Mouse (Mus musculus) spleen, adult 2 months (tissue): ENCODE measurements around the gene Gm10037. TPM values are rescaled to one million over a fixed set of nuclear protein-coding genes. Genes with fewer than 3 reads are reported as not detected.
A peak's percentile ranks its signal among the peaks of the same experiment; 100 is the strongest.
"Not testable (repeated sequence)": the region's sequence is repeated elsewhere in the genome, so short reads cannot be mapped to it uniquely, and the experiment has no call there.

Experiments
- DNase-seq, 2 experiments: peaks; one replicate each; pipeline versions ENCODE4 v3.0.0 to v3.0.0-alpha.2; 2012 to 2021; ENCODE audit warnings: low spot score in 2 of 2, low read depth in 1 of 2
- H3K27ac ChIP-seq: fragments of 200-500 bp; 2 replicates; pipeline ENCODE4 v1.5.1; 2012; ENCODE audit warnings: low read length, inconsistent platforms; ENCODE audit not compliant: insufficient read depth
- H3K27me3 ChIP-seq: fragments of 200-500 bp; 2 replicates; pipeline ENCODE4 v1.6.1; 2012; ENCODE audit warnings: mild to moderate bottlenecking, moderate library complexity, low read length, inconsistent platforms; ENCODE audit not compliant: control insufficient read depth, insufficient read depth
- H3K36me3 ChIP-seq: fragments of 200-500 bp; 2 replicates; pipeline ENCODE4 v1.6.1; 2012; ENCODE audit warnings: mild to moderate bottlenecking, low read length, inconsistent platforms; ENCODE audit not compliant: control insufficient read depth, insufficient read depth
- H3K4me1 ChIP-seq: fragments of 200-500 bp; 2 replicates; pipeline ENCODE4 v1.6.1; 2011; ENCODE audit warnings: inconsistent platforms; ENCODE audit not compliant: control insufficient read depth, insufficient read depth, insufficient read length
- H3K4me3 ChIP-seq: fragments of 200-500 bp; 2 replicates; pipeline ENCODE4 v1.5.1; 2011; ENCODE audit warnings: mild to moderate bottlenecking, inconsistent platforms; ENCODE audit not compliant: insufficient read depth, insufficient read length; ENCODE audit errors: extremely low read depth
- CTCF ChIP-seq: fragments of 200-500 bp; IDR thresholded peaks from 2 replicates; pipeline ENCODE4 v1.5.1; 2011; ENCODE audit warnings: mild to moderate bottlenecking, inconsistent platforms; ENCODE audit not compliant: insufficient read depth, insufficient read length, insufficient replicate concordance; ENCODE audit errors: extremely low read depth
- POLR2A ChIP-seq: fragments of 200-500 bp; IDR thresholded peaks from 2 replicates; pipeline ENCODE4 v1.6.1; 2011; ENCODE audit warnings: low read depth, low read length, inconsistent platforms
- WGBS: fragments of 180-500 bp; shearing (Covaris S2); methylation state at CpG from one replicate; pipeline ENCODE4 v1.1.7; 2018; 5-methylcytosine and 5-hydroxymethylcytosine counted together
- polyA plus RNA-seq: library from polyadenylated mRNA; depleted of rRNA; stranded (reverse); fragments of >200 nt; gene quantifications from 2 replicates; pipeline ENCODE4 v1.2.3, GENCODE M21; 2012

Gm10037 gene
- polyA plus RNA-seq, 1 experiment, result 0.16 TPM

DNA sequence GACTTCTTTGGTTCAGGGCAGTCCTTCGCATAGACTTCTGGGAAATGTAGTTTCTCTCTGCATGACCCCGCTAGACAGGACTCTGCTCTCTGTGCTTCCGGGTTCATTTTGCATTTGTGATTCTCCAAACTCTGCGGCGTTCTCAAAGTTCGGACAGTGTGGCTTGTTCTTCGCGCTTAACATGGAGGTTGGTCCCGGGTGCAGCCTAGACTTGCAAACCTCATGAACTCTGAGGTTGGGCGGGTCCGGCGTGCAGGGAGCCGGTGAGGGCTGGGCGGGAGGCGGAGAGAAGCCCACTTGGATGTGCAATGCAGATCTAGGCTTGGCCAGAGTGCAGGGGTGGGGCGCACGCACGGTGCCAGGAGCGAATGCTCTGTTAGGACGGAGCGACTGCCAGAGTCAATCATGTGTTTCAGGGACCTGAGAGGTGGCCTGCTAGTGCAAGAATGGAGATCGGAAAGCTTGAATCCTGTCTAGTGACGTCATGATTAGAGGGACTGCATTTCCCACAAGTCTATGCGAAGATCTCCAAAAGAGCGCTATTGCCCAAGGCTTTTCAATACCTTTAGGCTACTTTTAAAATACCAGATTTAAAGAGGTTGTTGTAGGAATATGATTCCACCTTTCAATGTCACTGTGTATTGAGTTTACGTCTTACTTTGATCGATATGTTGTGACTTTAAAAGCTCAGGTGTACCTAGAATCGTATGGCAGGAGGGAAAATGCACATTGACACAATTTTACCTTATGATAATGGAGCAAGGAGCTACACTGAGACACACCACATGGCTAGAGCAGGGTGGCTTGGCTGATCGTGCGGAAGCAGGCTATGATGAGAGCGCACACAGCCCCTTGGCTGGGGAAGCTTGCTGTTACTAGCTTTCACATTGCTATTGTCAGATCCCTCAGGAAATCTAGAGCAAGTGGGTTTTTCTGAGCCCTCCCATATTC is 16.9 kb upstream of the Gm10037 start, which contains the start of gene Zfp273:
Gene Zfp273 (plus strand): TSS at position 31 of the 951 bp plus-strand sequence.
- Histone ChIP-seq H3K4me3 (peak within 1 kb of the TSS; percentile 82), H3K27ac (peak within 1 kb of the TSS; percentile 72), H3K27me3 (no peaks in the 10 kb centered on the region), H3K36me3 (no peaks in the 10 kb centered on the region), H3K4me1 (peaks cover 2% of the 10 kb centered on the region; the same call in 1 of the 2 replicates)
- DNase-seq, result peak; percentile 55 to 65
- 4% methylated on average over 31 of the region's 31 CpGs for WGBS
- no peak for TF ChIP-seq POLR2A
- no peak for TF ChIP-seq CTCF

DNA sequence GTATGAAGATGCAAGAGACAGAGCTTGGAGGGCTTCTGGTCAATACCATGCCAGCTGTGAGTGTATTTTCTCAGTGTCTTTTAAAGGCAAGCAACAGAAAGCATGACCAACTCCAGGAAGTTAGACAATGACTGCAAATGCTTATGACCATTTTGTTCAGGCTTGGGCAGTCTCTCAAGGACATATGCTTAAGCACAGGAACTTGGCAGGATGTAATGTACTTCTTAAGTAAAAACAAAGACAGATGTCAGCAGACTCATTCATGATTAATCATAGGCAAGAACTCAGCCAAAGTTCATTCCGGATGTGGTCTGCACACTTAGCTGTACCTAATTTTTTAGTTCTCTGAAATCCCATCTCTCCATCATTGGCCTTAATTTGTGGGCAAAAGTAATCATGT is 12.3 kb upstream of the Gm10037 start:
- DNase-seq, result no peak
- no peaks in the 10 kb centered on the region for H3K27me3 ChIP-seq
- H3K36me3 ChIP-seq, result peaks cover 6% of the 10 kb centered on the region; the same call in 1 of the 2 replicates
- no peak overlapping the region for H3K27ac ChIP-seq
- H3K4me3 ChIP-seq, result no peak overlapping the region
- peaks cover 2% of the 10 kb centered on the region; the same call in 1 of the 2 replicates for H3K4me1 ChIP-seq
- WGBS, result 85% methylated on average over 1 of the region's 1 CpGs
- no peak for TF ChIP-seq POLR2A
- no peak for TF ChIP-seq CTCF

DNA sequence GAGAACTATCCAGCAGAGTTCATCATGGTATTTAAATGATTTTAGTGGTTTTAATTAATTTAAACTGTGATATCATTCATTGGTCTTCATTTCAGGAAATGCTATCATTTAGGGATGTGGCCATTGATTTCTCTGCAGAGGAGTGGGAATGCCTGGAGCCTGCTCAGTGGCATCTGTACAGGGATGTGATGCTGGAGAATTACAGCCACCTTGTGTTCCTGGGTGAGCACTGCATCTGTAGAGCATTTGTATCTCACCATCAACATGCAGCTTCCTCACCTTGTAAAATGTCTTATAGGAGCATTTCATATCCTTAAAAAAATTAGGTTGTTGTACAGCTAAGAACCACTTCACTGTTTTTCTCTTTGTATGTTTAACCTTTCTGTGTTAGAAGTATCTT is 2.2 kb downstream of the Gm10037 start:
- H3K4me1 ChIP-seq, H3K27me3 ChIP-seq, DNase-seq, H3K4me3 ChIP-seq, H3K27ac ChIP-seq, H3K36me3 ChIP-seq: not testable (repeated sequence)

DNA sequence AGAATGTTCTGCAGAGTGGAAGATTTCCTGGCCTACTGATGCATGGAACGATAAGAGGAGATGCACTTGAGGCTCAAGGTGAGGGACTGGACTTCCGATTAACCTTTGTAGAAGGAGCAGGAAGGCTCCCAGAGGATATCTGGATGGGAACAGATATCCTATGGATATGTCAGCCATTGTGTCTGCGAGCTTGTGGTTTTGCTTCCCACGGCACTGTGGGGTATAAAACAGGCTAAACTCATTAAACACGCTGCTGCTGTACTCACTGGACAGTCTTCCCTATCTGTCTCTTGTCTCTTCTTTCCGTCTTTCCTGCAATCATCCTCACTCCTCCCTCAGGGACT is 12.8 kb downstream of the Gm10037 start:
- Histone ChIP-seq H3K36me3 (no peaks in the 10 kb centered on the region), H3K4me3 (no peak overlapping the region), H3K27ac (no peak overlapping the region), H3K4me1 (peaks cover 2% of the 10 kb centered on the region; the same call in 1 of the 2 replicates), H3K27me3 (no peaks in the 10 kb centered on the region)
- WGBS, result 55% methylated on average over 6 of the region's 6 CpGs
- TF ChIP-seq POLR2A, result no peak
- no peak for TF ChIP-seq CTCF
- DNase-seq, result no peak

DNA sequence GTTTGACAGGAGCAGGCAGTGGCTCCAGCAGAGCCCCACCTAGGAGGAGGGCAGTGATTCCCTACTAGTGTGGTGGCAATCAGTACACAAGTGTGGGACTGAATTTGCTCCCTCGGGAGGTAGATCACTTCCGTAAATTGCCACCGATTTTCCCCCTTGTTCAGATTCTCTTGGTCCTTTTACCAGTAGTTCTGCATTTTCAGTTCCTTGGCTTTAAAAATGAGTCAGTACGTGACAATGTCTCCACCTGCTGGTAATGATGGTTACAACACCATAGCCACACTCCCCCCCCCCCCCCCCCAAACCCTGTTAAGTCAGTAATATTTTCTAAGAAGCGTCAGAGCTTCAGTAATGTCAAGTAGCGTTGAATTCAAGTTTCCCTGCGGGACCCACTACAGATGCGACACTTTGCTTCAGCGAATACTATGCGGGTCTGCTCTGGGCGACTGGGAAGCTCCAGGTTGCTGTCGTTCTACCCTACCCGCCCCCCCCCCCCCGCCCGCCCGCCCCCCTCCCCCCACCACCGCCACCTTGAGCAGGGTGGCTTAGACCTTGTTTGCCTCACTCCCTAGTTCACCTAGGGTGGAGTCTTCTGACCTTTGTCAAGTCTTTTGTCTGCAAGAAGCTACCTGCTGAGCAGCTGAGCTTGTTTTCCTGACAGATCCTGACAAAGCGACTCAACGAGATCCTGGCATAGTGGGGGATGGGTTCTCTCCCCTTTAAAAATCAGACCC is 13.4 kb downstream of the Gm10037 start:
- TF ChIP-seq POLR2A, result no peak
- TF ChIP-seq CTCF, result no peak
- DNase-seq, result peak; percentile 42 to 61
- WGBS, result 5% methylated on average over 15 of the region's 19 CpGs
- Histone ChIP-seq H3K4me1 (peaks cover 2% of the 10 kb centered on the region; the same call in 1 of the 2 replicates), H3K36me3 (no peaks in the 10 kb centered on the region), H3K4me3 (peak overlapping the region; percentile 47), H3K27ac (no peak overlapping the region), H3K27me3 (no peaks in the 10 kb centered on the region)

DNA sequence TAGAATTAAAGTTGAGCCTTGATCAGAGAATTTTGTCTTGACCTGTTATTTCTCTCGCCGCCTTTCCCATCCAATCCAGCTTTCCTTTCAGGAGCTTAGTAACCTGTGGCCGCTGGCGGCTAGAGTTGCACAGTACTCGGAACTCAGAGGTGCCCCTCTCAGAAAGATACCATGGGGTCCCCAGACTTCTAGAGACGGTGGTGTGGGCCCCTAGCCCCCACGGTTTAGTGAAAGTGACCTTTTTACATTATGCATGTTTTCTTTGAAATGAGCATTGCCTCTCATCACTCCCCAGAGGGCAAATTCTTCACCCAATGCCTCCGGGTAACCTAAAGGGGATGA is 13.9 kb downstream of the Gm10037 start:
- no peak overlapping the region for H3K27ac ChIP-seq
- TF ChIP-seq CTCF (no peak), POLR2A (no peak)
- 49% methylated on average over 8 of the region's 8 CpGs for WGBS
- H3K27me3 ChIP-seq, result no peaks in the 10 kb centered on the region
- no peak for DNase-seq
- no peak overlapping the region for H3K4me3 ChIP-seq
- H3K4me1 ChIP-seq, result peaks cover 2% of the 10 kb centered on the region; the same call in 1 of the 2 replicates
- no peaks in the 10 kb centered on the region for H3K36me3 ChIP-seq

DNA sequence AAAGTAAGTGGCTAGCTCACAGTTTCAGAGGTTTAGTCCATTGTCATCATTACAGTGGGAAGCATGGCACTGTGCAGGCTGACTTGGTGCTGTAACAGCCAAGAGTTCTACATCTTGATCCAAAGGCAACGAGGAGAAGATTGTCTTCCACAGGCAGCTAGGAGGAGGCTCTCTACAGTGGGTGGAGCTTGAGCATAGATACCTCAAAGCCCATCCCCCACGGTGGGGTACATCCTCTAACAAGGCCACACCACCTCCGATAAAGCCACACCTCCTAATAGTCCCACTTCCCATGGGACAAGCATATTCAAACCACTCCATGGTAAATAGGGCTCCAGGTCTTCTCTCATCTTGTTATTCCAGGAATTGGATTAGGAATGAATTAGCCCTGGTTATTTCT is 19.5 kb downstream of the Gm10037 start:
- Histone ChIP-seq H3K27me3 (no peaks in the 10 kb centered on the region), H3K4me1 (no peaks in the 10 kb centered on the region), H3K27ac (no peak overlapping the region), H3K36me3 (no peaks in the 10 kb centered on the region), H3K4me3 (no peak overlapping the region)
- TF ChIP-seq CTCF (no peak), POLR2A (no peak)
- DNase-seq, result no peak
- WGBS, result 77% methylated on average over 3 of the region's 3 CpGs
